Mouse (Mus musculus): Measurements from ENCODE around the gene Dnlz. TPM values are rescaled to one million over a fixed set of nuclear protein-coding genes. Genes with fewer than 3 reads are reported as not detected.

Dnlz gene
- 29.9 and 41.4 TPM in 2 replicates for polyA plus RNA-seq (2012; rRNA removed)

DNA sequence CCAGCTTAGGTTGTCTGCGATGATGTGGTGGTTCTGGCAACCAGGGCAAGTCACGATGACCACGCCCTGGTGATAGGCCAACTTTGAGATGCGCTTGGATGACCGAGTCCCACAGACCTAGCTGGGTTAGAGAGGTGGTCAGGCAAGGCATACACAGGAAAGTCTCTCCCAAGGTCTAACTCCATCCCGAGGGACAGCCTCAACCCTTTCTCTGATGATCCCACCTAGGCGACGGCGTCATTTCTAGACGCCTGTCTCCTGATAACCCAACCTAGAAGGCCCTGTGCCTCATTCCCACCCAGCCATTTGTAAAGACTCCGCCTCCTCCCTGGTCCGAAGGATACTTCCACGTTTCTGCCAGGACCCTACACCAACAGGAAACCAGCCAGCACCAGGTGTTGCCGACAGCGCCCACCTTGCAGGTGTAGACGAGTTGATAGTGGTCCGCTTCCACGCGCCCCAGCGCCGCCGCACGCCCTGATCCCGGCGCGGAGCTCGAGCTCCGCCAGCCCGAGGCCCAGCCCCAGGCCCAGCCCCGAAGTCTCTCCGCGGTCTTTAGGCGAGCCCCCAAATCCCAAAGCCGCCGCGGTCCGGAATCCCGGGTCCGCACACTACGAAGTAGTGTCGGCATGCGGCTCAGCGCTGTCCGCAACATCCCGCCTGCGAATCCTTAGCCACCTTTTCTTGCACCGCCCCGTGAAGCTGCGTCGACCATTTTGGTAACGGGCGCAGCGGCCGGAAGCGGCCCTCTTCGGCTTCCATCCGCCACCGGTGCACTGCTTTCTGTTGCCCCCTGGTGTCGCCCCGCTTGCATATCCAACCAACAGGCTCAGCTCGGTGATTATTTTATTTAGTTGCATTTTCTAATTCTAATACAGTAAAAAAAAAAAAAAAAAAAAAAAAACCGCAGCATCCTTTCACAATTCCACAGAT is at the start of gene Dnlz:
TSS of gene Dnlz (minus strand) at position 753 of the 933 bp plus-strand sequence.

GRCm38 (mm10) chr2:26389154-26389690 is 37.3 kb upstream of the Dnlz start, which contains the start of the genes Entr1 and Pmpca:
TSS of gene Entr1 (minus strand) at chr2:26389316.
TSS of gene Pmpca (plus strand) at chr2:26389339.

DNA sequence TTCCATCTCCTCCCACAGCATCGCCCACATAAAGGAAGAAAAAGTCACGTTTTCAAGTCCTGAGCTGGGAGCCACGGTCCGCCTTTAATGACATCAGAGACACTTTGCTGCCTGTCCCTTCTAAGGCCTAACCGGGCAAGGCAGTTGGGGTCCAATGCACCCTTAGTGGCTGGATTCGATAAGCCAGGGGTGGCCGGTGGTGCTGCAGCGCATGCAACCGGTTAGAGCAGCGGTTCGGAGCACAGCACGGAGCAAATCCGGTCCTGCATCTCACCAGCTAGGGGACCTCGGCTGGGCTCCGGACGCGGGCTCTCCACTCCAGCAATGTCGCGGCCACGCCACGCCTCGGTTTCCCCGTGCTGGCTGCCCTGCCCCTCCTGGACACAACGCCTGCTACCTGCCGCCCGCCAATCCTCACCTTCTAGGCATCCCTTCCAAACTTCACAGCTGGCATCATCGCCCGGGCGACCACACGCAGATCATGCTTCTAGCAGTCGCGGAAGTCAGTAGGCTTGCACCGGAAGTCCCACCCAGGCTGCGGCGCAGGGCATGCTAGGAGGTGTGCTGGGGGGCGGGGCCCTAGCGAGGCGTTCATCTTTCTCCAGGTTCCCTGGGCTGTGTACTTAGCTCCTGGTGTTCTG is 28.3 kb upstream of the Dnlz start, which contains the start of gene Snapc4:
TSS of gene Snapc4 (minus strand) at position 523 of the 641 bp plus-strand sequence.

GRCm38 (mm10) chr2:26360772-26361171 is 8.9 kb upstream of the Dnlz start, which contains the start of gene Card9:
TSS of gene Card9 (minus strand) at chr2:26360918.

GRCm38 (mm10) chr2:26315072-26315924 is 36.6 kb downstream of the Dnlz start, which contains the start of gene Gpsm1:
TSS of gene Gpsm1 (plus strand) at chr2:26315515.

Other genes with a start within 250 kb of the Dnlz start
- 4.4 and 6.1 TPM in 2 replicates for gene Nacc2, start 228.9 kb downstream of the Dnlz start, polyA plus RNA-seq (2012; rRNA removed)
- gene Lhx3, start 143.8 kb downstream of the Dnlz start, polyA plus RNA-seq (2012; rRNA removed), result 1.7 and 5.5 TPM in 2 replicates
- 16.9 and 17.4 TPM in 2 replicates for gene Qsox2, start 114.6 kb downstream of the Dnlz start, polyA plus RNA-seq (2012; rRNA removed)
- gene Ccdc187, start 57.6 kb downstream of the Dnlz start, polyA plus RNA-seq (2012; rRNA removed), result 0.53 and 0.64 TPM in 2 replicates
- gene Gpsm1, start 36.6 kb downstream of the Dnlz start, polyA plus RNA-seq (2012; rRNA removed), result 90.4 and 91.8 TPM in 2 replicates
- gene Card9, start 8.8 kb upstream of the Dnlz start, polyA plus RNA-seq (2012; rRNA removed), result 2.5 and 3.2 TPM in 2 replicates
- 38.3 and 45.5 TPM in 2 replicates for gene Snapc4, start 28.5 kb upstream of the Dnlz start, polyA plus RNA-seq (2012; rRNA removed)
- gene Entr1, start 37.2 kb upstream of the Dnlz start, polyA plus RNA-seq (2012; rRNA removed), result 171 and 203 TPM in 2 replicates
- 113 and 121 TPM in 2 replicates for gene Pmpca, start 37.2 kb upstream of the Dnlz start, polyA plus RNA-seq (2012; rRNA removed)
- 37.1 and 43.5 TPM in 2 replicates for gene Inpp5e, start 57.1 kb upstream of the Dnlz start, polyA plus RNA-seq (2012; rRNA removed)
- gene Sec16a, start 93.1 kb upstream of the Dnlz start, polyA plus RNA-seq (2012; rRNA removed), result 36.5 and 43.9 TPM in 2 replicates
- gene Notch1, start 164.6 kb upstream of the Dnlz start, polyA plus RNA-seq (2012; rRNA removed), result 38.0 and 39.8 TPM in 2 replicates
- 105 and 158 TPM in 2 replicates for gene Egfl7, start 227.9 kb upstream of the Dnlz start, polyA plus RNA-seq (2012; rRNA removed)
- not detected in 2 replicates for gene Gm20532, start 234.5 kb upstream of the Dnlz start, polyA plus RNA-seq (2012; rRNA removed)

Measured in central nervous system, embryonic 11.5 days (tissue).